Mouse (Mus musculus) MEL-GATA-1-ER (cell line): ENCODE measurements at regions not wholly inside any gene's neighbourhood (a gene's known extent, or its start where the extent isn't known, plus 50 kb on each side); places are given as distances from the start of the nearest gene placed in this dataset.

Source experiments
- DNase-seq: peaks from one replicate; pipeline ENCODE4 v3.0.0-alpha.2; 2012; ENCODE audit warnings: low read depth; ENCODE audit errors: extremely low read depth

DNA sequence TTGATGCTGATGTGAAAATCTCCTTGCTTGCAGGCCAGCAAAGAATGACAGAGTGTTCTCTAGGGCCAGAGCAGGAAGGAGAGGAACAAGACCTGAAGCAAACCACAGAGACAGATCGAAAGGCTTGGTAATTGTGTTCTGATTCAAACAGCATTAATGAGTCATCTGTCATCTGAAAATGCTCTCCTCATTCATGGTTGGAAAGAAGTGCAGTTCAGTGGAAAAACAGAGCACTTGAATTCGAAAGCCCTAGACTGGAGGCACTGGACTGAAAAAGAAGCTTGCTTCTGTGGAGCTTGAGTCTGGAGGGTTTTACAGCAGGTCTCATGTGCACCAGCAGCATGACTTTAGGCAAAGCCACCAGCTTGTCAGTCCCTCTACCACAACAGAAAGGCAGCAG lies 374.3 kb upstream of the B430305J03Rik start:
- DNase-seq: no peak

DNA sequence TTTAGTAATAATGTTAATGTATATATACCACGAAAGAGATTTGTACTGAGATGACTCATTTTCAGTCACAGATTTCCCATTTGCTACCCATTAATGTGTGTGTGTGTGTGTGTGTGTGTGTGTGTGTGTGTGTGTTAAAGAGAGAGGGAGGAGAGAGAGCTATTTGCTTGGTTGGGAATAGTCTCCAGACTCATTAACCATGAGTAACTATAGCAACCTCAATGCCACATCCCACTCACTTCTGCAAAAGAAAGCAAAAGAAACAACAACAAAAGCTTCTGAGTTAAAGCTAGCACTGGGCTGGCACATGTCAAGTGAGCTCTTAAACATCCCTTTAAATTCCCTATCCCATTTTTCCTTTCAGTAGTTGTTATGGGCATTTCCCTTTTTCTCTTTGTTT lies 372.8 kb upstream of the B430305J03Rik start:
- DNase-seq: no peak

- DNase-seq: no peak
Observed at GRCm38 (mm10) chr3:61716785-61717184, 351.0 kb upstream of the B430305J03Rik start.

GRCm38 (mm10) chr3:61687933-61688705 lies 322.4 kb upstream of the B430305J03Rik start:
- peak; percentile 17 for DNase-seq

- peak; percentile 57 for DNase-seq
Observed at GRCm38 (mm10) chr3:61670874-61671273, 305.1 kb upstream of the B430305J03Rik start.

DNA sequence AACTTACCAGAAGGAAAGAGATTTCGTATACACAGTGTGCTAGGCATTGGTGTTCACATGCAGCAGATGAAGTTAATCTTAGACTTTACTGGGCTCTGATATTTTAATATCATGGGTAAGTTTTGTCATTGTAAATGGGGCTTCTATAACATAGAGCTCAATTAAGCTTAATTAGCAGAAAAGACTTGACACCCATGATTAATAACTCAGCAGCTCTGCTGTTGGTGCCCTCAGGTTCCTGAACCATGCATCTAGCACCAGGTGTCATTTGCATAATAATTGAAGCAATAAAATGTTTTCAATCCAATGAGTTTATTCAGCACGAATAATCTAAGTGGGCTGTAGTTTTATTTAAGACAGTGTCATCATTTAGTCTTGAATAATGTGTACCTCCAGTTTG lies 290.4 kb upstream of the B430305J03Rik start:
- no peak for DNase-seq

GRCm38 (mm10) chr3:61628535-61628934 lies 262.8 kb upstream of the B430305J03Rik start:
- no peak for DNase-seq

GRCm38 (mm10) chr3:61628099-61628498 lies 262.3 kb upstream of the B430305J03Rik start:
- no peak for DNase-seq

DNA sequence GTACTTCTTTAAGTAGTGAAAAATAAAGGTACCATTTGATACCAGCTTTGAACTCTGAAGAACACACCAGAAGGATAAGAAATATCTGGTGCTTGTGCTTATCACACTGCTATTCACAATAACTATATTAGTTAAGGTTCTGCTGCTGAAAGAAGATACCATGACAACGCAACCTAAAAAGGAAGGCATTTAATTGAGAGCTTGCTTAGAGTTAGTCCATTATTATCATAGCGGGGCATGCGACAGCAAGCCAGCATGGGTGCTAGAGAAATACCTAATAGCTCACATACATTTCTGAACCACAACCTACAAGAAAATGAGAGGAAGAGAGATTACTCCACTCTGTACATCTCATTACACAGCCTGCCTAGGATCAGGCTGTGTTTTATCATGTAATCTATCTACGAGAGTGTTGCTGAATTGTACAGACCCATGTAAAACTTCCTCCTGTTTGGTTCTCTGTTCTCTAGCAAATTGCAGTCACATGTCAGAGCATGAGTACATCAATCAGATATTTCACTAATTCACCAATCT lies 258.3 kb upstream of the B430305J03Rik start:
- no peak for DNase-seq

DNA sequence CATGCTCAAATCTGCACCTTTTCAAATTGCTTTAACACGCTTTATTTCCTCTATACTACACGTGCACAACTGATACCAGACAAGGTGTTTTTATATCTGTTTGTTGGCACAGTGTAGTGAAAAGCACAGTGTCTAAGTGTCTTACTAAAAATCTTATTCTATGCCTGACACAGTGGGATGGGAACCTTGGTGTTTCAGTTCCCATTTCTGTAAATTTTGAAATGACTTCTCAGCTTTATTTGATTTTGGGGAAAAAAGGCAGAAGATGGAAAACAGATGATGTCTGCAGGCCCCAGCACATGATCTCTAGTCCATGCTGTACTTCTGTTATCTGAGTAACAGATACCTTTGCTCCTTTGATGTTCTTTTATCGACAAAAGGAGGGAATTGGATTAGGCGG lies 239.7 kb upstream of the B430305J03Rik start:
- DNase-seq: no peak

DNA sequence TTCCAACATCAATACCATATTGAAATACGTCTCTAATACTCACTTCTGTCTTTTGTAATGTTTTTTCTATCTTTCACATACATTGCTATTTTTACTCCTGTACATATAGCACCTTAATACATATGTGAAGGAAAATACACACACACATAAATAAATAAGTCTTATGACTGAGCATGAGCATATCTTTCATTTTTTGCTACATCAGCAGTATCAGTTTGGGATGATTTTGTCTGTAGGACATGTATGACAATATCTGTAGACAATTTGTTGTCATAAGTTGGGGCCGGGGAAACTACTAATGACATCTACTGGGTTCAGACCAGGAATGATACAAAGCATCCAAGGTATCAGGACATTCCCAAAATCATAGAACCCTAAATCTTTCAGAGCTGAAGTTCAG lies 237.1 kb upstream of the B430305J03Rik start:
- DNase-seq: no peak

DNA sequence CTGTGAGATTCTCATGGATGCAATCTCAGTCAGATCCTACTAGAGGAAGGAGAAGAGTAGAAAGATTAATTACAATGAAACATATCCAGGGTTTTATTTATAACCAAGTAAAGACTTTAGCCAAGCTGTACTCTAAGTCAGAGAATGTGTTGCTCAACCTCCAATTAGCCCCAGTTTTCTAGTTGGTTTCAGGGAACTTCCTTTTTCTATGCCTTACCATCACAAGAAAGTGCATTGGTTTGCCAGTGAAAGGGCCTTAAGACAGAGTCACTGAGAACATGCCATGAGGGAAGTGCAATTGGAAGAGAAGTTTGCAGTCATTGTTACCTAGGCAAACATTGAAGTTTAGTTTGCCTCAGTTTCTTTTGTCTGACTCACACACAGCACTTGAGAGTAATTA lies 229.8 kb upstream of the B430305J03Rik start:
- no peak for DNase-seq

GRCm38 (mm10) chr3:61592342-61592741 lies 226.6 kb upstream of the B430305J03Rik start:
- peak; percentile 40 for DNase-seq

DNA sequence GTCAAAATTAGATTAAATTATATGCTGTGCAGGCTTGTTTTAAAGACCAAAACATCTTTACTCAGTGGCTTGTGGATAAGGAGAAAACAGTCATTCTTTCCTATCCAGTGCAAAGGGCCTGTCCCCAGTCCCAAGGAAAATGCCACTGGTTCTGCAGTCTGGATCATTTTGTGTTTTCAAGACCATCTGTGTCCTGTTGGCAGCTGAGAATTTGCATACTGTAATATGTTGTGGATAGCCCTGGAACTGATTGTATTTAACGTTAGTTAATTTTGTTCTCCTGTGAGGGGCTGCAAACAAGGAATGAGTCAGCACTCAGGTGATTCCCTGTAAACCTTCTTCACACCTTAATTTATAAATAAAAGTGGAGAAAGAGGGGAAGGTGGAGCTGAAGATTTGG lies 217.9 kb upstream of the B430305J03Rik start:
- DNase-seq: no peak

- DNase-seq: no peak
Observed at GRCm38 (mm10) chr3:61582927-61583326, 217.2 kb upstream of the B430305J03Rik start.

- no peak for DNase-seq
Observed at GRCm38 (mm10) chr3:61580252-61580651, 214.5 kb upstream of the B430305J03Rik start.

- DNase-seq: no peak
Observed at GRCm38 (mm10) chr3:61537113-61537512, 171.4 kb upstream of the B430305J03Rik start.

- no peak for DNase-seq
Observed at GRCm38 (mm10) chr3:61535751-61536150, 170.0 kb upstream of the B430305J03Rik start.

DNA sequence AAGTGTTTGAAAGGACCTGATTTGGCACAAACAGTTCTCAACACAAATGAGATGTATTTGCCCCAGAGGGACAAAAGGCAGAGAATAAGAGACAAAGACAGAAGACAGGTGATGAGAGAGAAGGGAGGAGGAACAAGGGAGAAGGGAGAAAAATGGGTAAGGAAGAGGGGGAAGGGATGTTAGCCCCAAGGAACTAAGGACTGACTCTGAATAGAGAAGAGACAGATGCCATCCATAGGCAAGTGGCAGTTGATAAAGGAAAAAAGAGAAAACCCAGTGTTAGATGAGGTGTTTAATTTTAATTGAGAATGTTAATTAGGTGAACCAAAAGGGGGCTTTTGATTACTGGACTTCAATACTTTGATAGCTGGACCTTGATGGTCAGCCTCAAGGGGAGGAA lies 137.4 kb upstream of the B430305J03Rik start:
- DNase-seq: no peak

GRCm38 (mm10) chr3:61494835-61495234 lies 129.1 kb upstream of the B430305J03Rik start:
- DNase-seq: peak; percentile 46

DNA sequence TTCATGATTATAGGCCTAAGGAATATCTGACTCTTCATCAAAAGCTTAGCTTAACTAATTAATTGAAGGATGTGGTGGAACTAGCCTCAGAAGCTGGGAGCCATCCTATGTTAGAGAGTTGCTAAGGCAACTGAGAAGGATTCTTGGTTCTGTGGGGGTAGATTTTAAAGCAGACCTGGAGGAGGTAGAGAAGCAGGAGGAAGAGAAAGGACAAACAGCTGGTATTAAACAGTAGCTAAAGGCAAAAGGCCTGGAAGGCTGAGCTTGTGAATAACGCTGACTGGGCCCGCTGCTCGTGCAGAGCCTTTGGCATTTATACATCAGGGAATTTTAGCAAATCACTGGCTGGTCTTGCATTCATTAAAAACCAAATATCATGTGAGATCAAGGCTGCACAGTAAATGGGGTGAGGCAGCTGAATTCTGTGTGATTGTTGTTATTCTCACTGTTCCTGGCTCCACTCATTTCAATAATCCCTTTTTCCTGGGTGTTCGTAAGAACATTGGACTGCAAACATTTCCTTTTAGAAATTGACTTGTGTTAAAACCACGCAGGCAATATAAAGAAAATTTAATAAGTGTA lies 121.1 kb upstream of the B430305J03Rik start:
- DNase-seq: no peak

DNA sequence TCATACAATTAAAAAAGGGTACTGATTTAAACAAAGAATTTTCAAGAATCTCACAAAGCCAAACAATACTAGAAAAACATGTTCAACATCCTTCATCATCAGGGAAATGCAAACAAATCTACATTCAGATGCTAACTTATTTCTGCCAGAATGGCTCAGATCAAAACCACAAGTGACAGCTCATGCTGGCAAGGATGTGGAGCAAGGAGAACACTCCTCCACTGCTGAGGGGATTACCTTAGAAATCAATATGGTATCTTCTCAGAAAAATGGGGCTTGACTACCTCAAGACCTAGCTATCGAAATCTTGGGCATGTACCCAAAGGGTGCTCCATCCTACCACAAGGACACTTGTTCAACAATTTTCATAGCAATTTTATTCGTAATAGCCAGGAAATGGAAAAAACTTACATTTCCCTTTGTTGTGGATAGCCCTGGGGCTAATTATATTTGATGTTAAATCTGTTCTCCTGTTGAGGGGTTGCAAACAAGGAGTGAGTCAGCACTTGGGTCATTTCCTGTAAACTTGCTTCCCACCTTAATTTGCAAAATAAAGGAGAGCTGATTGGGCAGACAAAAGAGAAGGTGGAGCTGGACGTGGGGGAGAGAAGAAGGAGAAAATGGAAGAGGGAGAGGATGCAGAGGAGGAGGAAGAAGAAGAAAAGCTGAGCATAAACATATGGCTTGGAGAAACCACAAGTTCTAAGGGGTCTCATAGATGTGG lies 113.3 kb upstream of the B430305J03Rik start:
- DNase-seq: no peak
